7 mouse cellular contexts compared by ENCODE assay signal in the genomic region with DNA sequence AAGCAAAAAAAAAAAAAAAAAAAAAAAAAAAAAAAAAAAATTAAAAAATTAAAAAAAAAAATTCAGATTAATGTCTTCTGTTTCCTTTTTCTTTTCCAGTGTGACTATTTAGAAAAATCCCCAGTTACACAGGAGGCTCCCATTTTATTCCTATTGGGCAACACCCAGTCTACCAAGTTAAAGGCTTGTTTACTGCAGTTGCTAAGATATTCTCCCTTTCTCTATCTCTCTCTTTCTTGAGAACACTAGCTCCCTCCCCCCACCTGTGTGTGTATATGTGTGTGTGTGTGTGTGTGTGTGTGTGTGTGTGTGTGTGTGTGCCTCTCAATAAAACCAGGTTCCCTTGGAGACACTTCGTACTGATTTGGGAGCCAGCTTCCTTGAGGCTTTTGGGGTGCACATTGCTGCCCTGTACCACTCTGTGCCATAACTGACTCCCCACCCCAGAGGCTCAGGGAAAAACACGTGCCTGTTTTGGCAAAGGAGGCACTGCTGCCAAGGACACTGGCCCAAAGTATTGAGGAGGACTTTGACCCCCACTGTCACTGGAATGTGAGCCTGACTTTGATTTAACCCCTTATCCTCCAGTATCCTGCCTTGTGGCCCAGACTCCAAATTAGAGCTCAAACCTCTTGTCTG. TPM values are rescaled to one million over a fixed set of nuclear protein-coding genes. Genes with fewer than 3 reads are reported as not detected.
DNase-seq lines count a peak whose midpoint lies in the region; ATAC-seq and TF ChIP-seq lines count a peak whose summit lies in the region.

No protein-coding gene starts in this region.

- 0 out of 2 replicates have a peak, but pooled peaks have one; percentile 14 for TF ChIP-seq EP300 in ES-Bruce4 (IDR thresholded peaks at IDR 0.05; ENCODE audit: insufficient read depth, low read depth, low read length)

- TF ChIP-seq CTCF in ES-Bruce4 (IDR thresholded peaks at IDR 0.05; ENCODE audit: low read depth, low read length): no peak

- 0 out of 2 replicates have a peak, but pooled peaks have one; percentile 43 for ATAC-seq in hindbrain, embryonic 11.5 days (ENCODE audit: low FRiP score)
- peak; percentile 58 for ATAC-seq in liver, embryonic 12.5 days
- ATAC-seq in CD4-positive, CD25-positive, alpha-beta regulatory T cell, adult 4 months: no peak

- no peak overlapping the region for H3K4me3 ChIP-seq in ES-Bruce4 (ENCODE audit: low read depth, low read length)
- no peak overlapping the region for H3K4me3 ChIP-seq in hindbrain, embryonic 11.5 days (ENCODE audit: low read depth, low read length)
- H3K4me3 ChIP-seq in liver, embryonic 12.5 days: no peak overlapping the region

- no peaks in the 10 kb centered on the region for H3K9me3 ChIP-seq in ES-Bruce4 (replicated peaks; ENCODE audit: control insufficient read depth, insufficient read depth, low read length, poor library complexity, severe bottlenecking)
- no peaks in the 10 kb centered on the region for H3K9me3 ChIP-seq in hindbrain, embryonic 11.5 days (ENCODE audit: control insufficient read depth, low read length)
- H3K9me3 ChIP-seq in liver, embryonic 12.5 days (replicated peaks): no peaks in the 10 kb centered on the region

- no peak overlapping the region for H3K9ac ChIP-seq in ES-Bruce4 (ENCODE audit: low read depth, poor library complexity, severe bottlenecking)
- H3K9ac ChIP-seq in hindbrain, embryonic 11.5 days (ENCODE audit: low read depth, low read length): no peak overlapping the region
- no peak overlapping the region for H3K9ac ChIP-seq in liver, embryonic 12.5 days

- peaks cover 5% of the 10 kb centered on the region for H3K4me1 ChIP-seq in ES-Bruce4 (ENCODE audit: control insufficient read depth, insufficient read depth, low read length)
- peaks cover 2% of the 10 kb centered on the region; the same call in 1 of the 2 replicates for H3K4me1 ChIP-seq in hindbrain, embryonic 11.5 days (replicated peaks; ENCODE audit: control insufficient read depth, insufficient read depth, low read length)
- peaks cover 2% of the 10 kb centered on the region for H3K4me1 ChIP-seq in liver, embryonic 12.5 days

- DNase-seq in NIH3T3 (ENCODE audit: low read depth): peak; percentile 39
- peak; percentile 36 for DNase-seq in hindbrain, embryonic 11.5 days (ENCODE audit: low spot score)
- DNase-seq in urinary bladder, postnatal 4 days (ENCODE audit: low spot score in 2 of 2): no peak
- DNase-seq in frontal cortex, postnatal 25 days (ENCODE audit: low spot score in 2 of 2): no peak

- H3K27ac ChIP-seq in ES-Bruce4 (ENCODE audit: insufficient read depth, low read length): no peak overlapping the region
- no peak overlapping the region for H3K27ac ChIP-seq in hindbrain, embryonic 11.5 days (ENCODE audit: low read depth, low read length)
- H3K27ac ChIP-seq in liver, embryonic 12.5 days: no peak overlapping the region

- no peaks in the 10 kb centered on the region for H3K27me3 ChIP-seq in ES-Bruce4 (ENCODE audit: control insufficient read depth, insufficient read depth, low read length, poor library complexity, severe bottlenecking)
- no peaks in the 10 kb centered on the region for H3K27me3 ChIP-seq in hindbrain, embryonic 11.5 days (ENCODE audit: control insufficient read depth, insufficient read depth, low read length)
- H3K27me3 ChIP-seq in liver, embryonic 12.5 days (replicated peaks): no peaks in the 10 kb centered on the region

- 12% methylated on average over 2 of the region's 2 CpGs for WGBS in hindbrain, embryonic 11.5 days
- WGBS in liver, embryonic 12.5 days (ENCODE audit: insufficient replicate concordance): 43% methylated on average over 2 of the region's 2 CpGs

- H3K36me3 ChIP-seq in ES-Bruce4 (ENCODE audit: control insufficient read depth, insufficient read depth, low read length, poor library complexity, severe bottlenecking): no peaks in the 10 kb centered on the region
- H3K36me3 ChIP-seq in hindbrain, embryonic 11.5 days (ENCODE audit: control insufficient read depth, insufficient read depth, low read length): no peaks in the 10 kb centered on the region
- no peaks in the 10 kb centered on the region for H3K36me3 ChIP-seq in liver, embryonic 12.5 days

- TF ChIP-seq POLR2A in ES-Bruce4 (IDR thresholded peaks at IDR 0.05; ENCODE audit: insufficient read depth, low read length): no peak

- no peak overlapping the region for H3K4me2 ChIP-seq in hindbrain, embryonic 11.5 days (replicated peaks; ENCODE audit: low read depth, low read length)
- no peak overlapping the region for H3K4me2 ChIP-seq in liver, embryonic 12.5 days

RNA-seq across cellular contexts. Expression of a gene that starts 50.3 kb away (rescaled TPM):
- polyA plus RNA-seq in ES-Bruce4 (2011; ENCODE audit: insufficient read depth, insufficient read length, low read depth, missing spikeins): 3.4 TPM in 1 of 2 replicates, not detected in the other
- polyA plus RNA-seq in hindbrain, embryonic 11.5 days (2014; fragmentation: Nextera tagmentation; extraction: Ambion mirVana): not detected in 2 replicates
- polyA plus RNA-seq in liver, embryonic 12.5 days (2016; fragmentation: Nextera tagmentation; extraction: Ambion mirVana): not detected in 2 replicates
- not detected for polyA plus RNA-seq in CD4-positive, CD25-positive, alpha-beta regulatory T cell, adult 4 months (2017; shearing (Covaris generic))

RNA-seq across cellular contexts. Expression of a gene that starts 59.1 kb away (rescaled TPM):
- polyA plus RNA-seq in ES-Bruce4 (2011; ENCODE audit: insufficient read depth, insufficient read length, low read depth, missing spikeins): 128 and 133 TPM in 2 replicates
- polyA plus RNA-seq in hindbrain, embryonic 11.5 days (2014; fragmentation: Nextera tagmentation; extraction: Ambion mirVana): 120 and 133 TPM in 2 replicates
- polyA plus RNA-seq in liver, embryonic 12.5 days (2016; fragmentation: Nextera tagmentation; extraction: Ambion mirVana): 130 and 134 TPM in 2 replicates
- polyA plus RNA-seq in CD4-positive, CD25-positive, alpha-beta regulatory T cell, adult 4 months (2017; shearing (Covaris generic)): 1 to 10 TPM; 7.0 to 9.1 TPM

Comparison
In these comparisons a context has a peak if more than half of its experiments do, and no peak if none do; other contexts are left out.
1. DNase-seq: peak in NIH3T3 (single experiment) and hindbrain, embryonic 11.5 days (single experiment); none in urinary bladder, postnatal 4 days (0 of 2) and frontal cortex, postnatal 25 days (0 of 2).
2. RNA of a gene that starts 59.1 kb away (polyA plus RNA-seq): 128 to 133 TPM in ES-Bruce4, 130 to 134 TPM in liver, embryonic 12.5 days and 120 to 133 TPM in hindbrain, embryonic 11.5 days; 7.0 to 9.1 TPM in CD4-positive, CD25-positive, alpha-beta regulatory T cell, adult 4 months; every median in the first group is over 10 times any median in the second.